Mouse (Mus musculus): Measurements from ENCODE around the gene Gm21800. TPM values are rescaled to one million over a fixed set of nuclear protein-coding genes. Genes with fewer than 3 reads are reported as not detected.
"Not testable (repeated sequence)": the region's sequence is repeated elsewhere in the genome, so short reads cannot be mapped to it uniquely, and the experiment has no call there.

Gm21800 gene
- total RNA-seq (2021): not detected
- long read RNA-seq, experiment 1: 0 reads
- long read RNA-seq, experiment 2: 0 reads

- H3K4me3 ChIP-seq; intact Hi-C loops (cut with DNase I); H3K27ac ChIP-seq; DNase-seq (ENCODE audit: extremely low spot score in 1 of 2, low spot score in 2 of 2): not testable (repeated sequence)
These were observed at the start of gene Gm21800 for GRCm38 (mm10) chrY:41406198-41406597. Gm21800 (plus strand) TSS chrY:41406498.

Measured in left cerebral cortex, adult 2 months (tissue).